Mouse (Mus musculus): Measurements from ENCODE around the gene Lmbr1l.

The Lmbr1l gene

GRCm38 (mm10) chr15:98917538-98918498, at the start of gene Lmbr1l:
Lmbr1l (minus strand) TSS chr15:98918231.
- peak; percentile 99 for DNase-seq

DNA sequence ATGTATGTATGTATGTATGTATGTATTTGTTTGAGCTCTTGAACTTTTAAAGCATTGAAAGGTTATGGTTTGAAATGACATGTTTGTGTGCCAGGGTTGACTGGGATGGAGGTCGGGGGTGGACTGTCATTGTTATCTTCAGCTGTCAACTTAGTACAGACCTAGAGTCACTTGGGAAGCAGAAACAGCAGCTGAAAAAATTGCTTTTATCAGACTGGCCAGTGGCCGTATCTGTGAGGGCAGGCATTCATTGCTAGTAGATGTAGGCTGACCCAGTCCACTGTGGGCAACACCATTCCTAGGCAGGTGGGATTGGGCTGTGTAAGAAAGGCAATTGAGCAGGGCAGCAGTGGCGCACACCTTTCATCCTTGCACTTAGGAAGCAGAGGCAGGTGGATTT, 41.5 kb upstream of the Lmbr1l start:
- DNase-seq, result no peak

DNA sequence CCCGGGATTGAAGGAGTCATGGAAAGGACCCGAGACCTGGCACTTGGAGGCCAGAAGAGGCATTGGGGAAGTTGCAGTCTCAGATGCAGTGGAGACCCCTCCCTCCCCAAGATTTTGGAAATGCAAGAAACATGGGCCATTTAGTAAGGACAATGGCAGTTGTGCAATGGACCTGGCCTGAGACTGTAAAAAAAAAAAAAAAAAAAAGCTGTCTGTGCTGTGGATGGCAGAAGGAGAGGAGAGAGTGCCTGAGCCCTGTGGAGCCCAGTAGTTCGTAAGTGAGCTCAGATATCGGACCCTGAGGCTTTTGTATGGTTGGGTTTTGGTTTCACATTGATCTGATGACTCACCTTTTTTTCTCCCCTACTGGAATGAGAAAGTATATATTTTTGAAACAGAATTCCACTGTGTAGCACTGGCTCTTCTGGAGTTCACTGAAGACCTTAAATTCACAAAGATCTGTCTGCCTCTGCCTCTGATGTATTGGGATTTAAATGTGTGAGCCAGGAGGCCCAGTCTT, 40.9 kb upstream of the Lmbr1l start:
- DNase-seq, result no peak

- DNase-seq, result no peak
These were observed 39.4 kb upstream of the Lmbr1l start for GRCm38 (mm10) chr15:98957475-98957874.

- DNase-seq, result no peak
These were observed 38.0 kb upstream of the Lmbr1l start for GRCm38 (mm10) chr15:98956000-98956399.

- DNase-seq, result no peak
These were observed 37.3 kb upstream of the Lmbr1l start for GRCm38 (mm10) chr15:98955324-98955723.

DNA sequence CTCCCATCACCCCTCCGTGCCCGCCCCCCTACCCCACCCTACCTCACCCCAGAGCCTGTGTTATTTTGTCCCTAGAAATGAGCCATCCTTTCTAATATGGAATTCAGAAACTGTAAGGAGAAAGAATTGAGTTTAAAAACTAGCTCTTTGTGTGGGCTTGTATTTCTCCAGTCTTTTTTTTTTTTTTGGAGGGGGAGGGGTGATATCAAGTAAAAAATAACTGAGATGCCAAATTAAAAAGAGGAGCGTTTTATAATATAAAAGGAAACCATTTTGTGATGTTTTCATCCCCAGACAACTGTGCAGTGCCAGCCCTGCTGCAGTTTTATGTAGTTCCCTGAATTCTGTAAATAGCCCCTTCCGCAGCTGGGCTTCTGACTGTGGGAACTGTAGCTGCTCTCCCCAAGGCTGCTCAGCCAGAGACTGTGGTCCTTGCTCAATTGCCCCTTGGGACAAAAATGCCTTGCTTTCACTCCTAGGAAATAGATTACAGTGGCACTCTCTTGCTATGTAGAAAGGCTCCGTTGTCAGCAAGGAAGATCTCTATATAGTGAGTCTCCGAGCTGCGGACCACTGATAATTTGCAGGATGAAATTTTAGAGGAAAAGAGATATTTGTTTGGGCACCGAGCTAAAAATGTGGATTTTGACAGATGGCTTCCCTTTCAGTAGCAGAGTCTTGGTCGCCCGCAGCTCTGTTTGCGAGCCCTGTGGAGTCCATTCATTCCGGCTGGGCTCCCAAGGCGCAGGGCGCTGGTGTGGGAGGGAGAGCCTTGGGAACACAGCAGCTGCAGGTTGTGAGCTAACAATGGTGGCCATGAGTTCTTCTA, 36.6 kb upstream of the Lmbr1l start:
- peak; percentile 64 for DNase-seq

- peak; percentile 99 for DNase-seq
These were observed 35.6 kb upstream of the Lmbr1l start, which contains the start of the genes Gm49450 and Tuba1a for GRCm38 (mm10) chr15:98953401-98954356. Gm49450 (minus strand) TSS chr15:98953551. Tuba1a (minus strand) TSS chr15:98953703.

GRCm38 (mm10) chr15:98952751-98953400, 34.8 kb upstream of the Lmbr1l start:
- no peak for DNase-seq

DNA sequence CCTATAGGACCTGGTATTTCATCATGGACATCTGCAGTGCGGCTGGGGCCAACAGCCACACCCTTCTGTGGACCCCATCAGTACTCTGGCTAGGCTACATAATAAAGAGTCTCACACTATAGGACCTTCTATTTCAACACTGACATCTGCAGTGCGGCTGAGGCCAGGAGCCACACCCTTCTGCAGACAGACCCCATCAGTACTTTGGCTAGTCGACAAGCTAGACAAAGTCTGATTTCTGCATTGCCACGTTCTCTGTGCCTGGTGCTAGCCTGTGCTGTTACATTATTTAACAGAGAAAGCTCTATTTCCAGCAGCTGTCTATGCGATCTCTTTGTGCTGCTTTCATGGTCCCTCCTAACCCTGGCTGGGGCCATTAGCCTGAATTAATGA, 34.0 kb upstream of the Lmbr1l start:
- DNase-seq, result no peak

DNA sequence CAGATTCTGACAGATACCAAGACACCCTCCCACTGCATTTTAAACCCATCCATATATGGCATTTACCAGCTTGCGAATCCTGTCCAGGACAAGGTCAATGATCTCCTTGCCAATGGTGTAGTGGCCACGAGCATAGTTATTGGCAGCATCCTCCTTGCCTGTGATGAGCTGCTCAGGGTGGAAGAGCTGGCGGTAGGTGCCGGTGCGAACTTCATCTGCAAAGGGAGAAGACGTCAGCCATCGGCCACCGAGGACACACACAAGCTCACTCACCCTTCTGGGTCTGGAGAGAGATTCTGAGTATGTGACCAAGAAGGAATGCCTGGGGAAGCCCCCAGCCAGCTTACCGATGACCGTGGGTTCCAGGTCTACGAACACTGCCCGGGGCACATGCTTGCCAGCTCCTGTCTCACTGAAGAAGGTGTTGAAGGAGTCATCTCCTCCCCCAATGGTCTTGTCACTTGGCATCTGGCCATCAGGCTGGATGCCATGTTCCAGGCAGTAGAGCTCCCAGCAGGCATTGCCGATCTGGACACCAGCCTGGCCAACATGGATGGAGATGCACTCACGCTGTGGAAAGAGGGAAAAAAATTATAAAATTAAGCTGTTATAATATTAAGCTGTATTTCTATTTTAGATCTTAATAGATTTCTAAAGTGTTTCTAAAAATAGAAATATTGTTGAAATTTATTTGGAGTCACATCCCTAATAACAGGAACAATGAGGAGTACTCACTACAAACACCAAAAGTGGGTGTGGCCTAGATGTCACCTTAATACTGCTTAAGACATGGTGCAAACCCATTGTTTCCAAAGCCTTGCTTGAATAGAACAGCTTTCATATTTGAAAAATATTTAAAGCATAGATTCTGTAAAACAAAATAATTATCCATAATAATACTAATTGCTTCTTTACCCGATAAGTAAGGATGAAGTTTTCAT, 33.4 kb upstream of the Lmbr1l start:
- peak; percentile 60 for DNase-seq

DNA sequence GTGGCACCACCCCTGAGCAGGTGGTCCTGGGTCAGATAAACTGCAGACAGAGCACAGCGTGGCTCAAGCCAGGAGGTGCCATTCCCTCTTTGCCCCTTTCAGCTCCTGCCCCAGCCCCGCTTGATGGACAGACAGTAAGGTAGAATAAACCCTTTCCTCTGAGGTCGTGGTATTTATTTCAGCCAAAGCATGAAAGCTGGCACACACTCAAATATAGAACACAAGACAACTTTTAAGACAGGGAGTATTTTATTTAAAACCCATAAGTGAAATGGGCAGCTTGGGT, 31.5 kb upstream of the Lmbr1l start:
- no peak for DNase-seq

DNA sequence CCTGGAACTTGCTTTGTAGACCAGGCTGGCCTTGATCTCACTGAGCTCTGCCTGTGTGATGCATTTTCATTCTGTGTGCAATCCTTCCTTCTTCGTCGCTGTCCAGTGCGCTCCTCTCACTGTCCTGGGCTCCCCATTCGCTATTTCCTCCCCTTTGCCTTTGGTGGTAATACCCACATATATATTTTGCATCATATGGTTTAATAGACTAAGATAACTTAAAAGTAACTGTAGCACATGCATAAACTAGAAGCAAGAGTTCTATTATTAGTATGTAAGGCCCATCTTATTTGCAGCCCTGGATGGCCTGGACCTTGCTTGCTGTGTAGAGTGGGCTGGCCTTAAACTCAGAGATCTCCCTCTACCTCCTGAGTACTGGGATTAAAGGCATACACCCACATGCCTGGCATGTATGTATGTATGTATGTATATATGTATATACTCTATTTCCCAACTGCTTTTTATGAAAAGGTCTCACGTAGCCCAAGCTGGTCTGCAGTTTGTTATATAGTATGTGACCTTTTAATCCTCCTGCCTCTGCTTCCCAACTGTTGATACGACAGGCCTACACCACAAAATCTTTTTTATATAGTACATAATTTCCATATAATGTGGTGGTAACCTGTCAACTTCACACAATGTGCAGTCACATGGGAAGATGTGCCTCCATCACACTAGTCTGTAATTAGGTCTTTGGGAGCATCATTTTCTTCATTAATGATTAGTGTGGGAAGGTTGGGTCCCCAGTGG, 31.0 kb upstream of the Lmbr1l start:
- no peak for DNase-seq

DNA sequence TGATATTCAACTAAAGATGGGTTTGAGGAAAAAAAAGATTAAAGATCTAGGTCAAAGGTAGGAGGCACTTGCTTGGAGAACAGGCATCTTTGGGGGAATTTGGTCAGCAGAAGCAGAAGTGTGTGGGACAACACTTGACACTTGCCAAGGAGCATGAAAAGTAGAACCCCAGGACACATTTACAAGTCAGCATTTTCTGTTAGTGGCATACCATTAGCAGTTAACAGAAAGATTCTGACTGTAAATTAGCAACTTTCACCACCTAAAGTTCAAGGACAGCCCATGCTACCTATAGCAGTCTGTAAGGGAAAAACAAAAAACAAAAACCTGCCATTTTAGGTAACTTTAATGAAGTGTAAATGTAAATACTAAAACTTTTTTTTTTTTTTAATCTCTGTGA, 30.4 kb upstream of the Lmbr1l start:
- DNase-seq, result no peak

- DNase-seq, result no peak
These were observed 29.9 kb upstream of the Lmbr1l start for GRCm38 (mm10) chr15:98947884-98948283.

DNA sequence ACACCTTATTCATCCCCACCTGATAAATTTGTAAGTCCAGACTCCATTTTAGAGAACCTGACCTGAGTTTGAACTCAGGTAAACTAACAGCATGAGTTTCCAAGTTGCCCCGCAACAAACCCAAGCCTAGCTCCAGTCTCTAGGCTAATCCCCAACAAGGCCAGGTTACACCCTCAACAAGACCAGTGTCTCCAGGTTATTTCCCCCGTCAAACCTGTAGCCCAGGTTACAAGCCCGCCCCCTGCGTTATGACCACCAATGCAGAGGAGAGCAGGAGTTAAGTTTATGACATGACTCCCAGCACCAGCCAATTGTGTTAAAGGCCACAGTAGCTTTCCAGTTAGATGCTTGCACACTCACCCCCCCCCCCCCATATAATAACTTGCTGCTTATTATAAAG, 25.1 kb upstream of the Lmbr1l start:
- no peak for DNase-seq

DNA sequence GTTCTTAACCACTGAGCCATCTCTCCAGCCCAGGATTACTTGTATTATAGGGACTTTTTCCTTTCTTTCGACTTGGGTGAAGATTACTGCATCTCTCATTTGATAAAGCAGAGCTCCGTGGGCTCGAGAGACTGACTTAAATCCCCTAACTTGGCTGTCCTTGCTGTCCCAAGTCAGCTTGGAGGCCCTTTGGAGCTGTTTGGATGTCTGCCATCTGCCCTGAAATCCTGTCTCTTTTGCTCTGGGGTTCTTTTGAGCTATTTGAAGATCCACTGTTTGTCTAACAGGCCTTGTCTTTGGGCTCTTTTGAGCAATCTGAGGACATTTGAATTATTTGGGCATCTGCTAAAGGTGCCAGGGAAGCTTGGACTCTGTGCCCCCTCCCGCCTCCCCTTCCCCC, 24.1 kb upstream of the Lmbr1l start:
- DNase-seq, result no peak

GRCm38 (mm10) chr15:98941539-98941938, 23.5 kb upstream of the Lmbr1l start:
- DNase-seq, result no peak

DNA sequence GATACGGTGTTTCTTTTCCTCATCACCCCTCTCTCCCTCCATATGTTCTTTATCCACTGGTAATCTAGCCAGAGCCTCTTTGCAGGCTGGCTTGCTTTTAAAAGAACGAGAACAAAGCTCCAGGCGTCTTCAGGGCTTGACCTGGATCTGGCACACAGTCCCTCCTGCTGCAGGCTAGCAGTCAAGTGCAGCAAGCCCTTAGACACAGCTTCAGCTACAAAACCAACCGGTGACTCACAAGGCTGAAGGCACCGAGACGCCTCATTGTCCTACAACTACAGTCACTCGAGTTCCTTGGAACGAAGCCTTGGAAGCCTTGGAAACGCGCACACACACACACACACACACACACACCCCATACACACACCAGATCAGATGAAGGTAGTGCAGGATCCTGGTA, 22.8 kb upstream of the Lmbr1l start:
- peak; percentile 54 for DNase-seq
